Mouse (Mus musculus) cortical plate, adult 2 months (tissue): ENCODE measurements around the gene Pllp.

ENCODE experiments used
- CTCF ChIP-seq: fragments of 200-500 bp; IDR thresholded peaks from 2 replicates; pipeline ENCODE4 v1.5.1; 2011; ENCODE audit warnings: mild to moderate bottlenecking, control low read depth, low read length; ENCODE audit not compliant: insufficient read depth; ENCODE audit errors: extremely low read depth
- POLR2A ChIP-seq: fragments of 200-500 bp; IDR thresholded peaks from 2 replicates; pipeline ENCODE4 v1.6.1; 2011; ENCODE audit warnings: mild to moderate bottlenecking, low read length, control low read depth; ENCODE audit not compliant: insufficient read depth; ENCODE audit errors: extremely low read depth

DNA sequence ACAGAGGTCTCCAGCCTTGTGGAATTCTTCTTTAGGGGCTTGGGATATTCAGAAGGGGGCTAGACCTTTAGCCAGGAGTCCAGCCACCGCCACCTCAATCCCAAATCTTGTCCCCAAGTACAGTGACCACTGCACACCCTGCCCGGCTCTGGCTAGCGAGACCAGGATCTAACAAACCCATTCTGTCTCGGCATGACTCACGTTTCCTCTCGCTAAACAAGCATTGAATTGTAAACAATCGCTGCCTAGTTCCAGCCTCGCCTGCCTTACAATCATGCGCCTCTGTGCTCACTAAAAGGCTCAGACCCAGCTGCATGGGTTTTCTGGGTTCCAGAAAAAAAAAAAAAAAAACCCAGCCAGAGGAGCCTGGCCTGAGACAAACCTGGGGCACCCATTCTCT lies 17.5 kb downstream of the Pllp start:
- TF ChIP-seq CTCF (no peak), POLR2A (no peak)
